In genomic region chr4:53277741-53278525, GRCm38 (mm10) we compare ENCODE assay signal across 8 mouse cellular contexts.
A peak's percentile ranks its signal among the peaks of the same experiment; 100 is the strongest.
DNase-seq lines count a peak whose midpoint lies in the region; ATAC-seq and TF ChIP-seq lines count a peak whose summit lies in the region.

No protein-coding gene starts in this region.

- 37% methylated on average over 12 of the region's 12 CpGs for WGBS in hindbrain, postnatal 0 days
- 58% methylated on average over 12 of the region's 12 CpGs for WGBS in hindbrain, embryonic 14.5 days
- WGBS in liver, embryonic 12.5 days (ENCODE audit: insufficient replicate concordance), result 41% methylated on average over 12 of the region's 12 CpGs

- H3K4me3 ChIP-seq in hindbrain, postnatal 0 days (ENCODE audit: low read length), result no peak overlapping the region
- H3K4me3 ChIP-seq in hindbrain, embryonic 14.5 days (replicated peaks; ENCODE audit: low read length), result no peak overlapping the region
- no peak overlapping the region for H3K4me3 ChIP-seq in liver, embryonic 12.5 days

- no peaks in the 10 kb centered on the region for H3K9me3 ChIP-seq in hindbrain, postnatal 0 days (ENCODE audit: low read length)
- no peaks in the 10 kb centered on the region for H3K9me3 ChIP-seq in hindbrain, embryonic 14.5 days (ENCODE audit: control insufficient read depth, low read length)
- H3K9me3 ChIP-seq in liver, embryonic 12.5 days (replicated peaks), result no peaks in the 10 kb centered on the region

- peaks cover 6% of the 10 kb centered on the region for H3K4me1 ChIP-seq in hindbrain, postnatal 0 days (ENCODE audit: insufficient read depth, low read length)
- peaks cover 7% of the 10 kb centered on the region; the same call in 1 of the 2 replicates for H3K4me1 ChIP-seq in hindbrain, embryonic 14.5 days (replicated peaks; ENCODE audit: control insufficient read depth, insufficient read depth, low read length)
- H3K4me1 ChIP-seq in liver, embryonic 12.5 days, result no peaks in the 10 kb centered on the region

- ATAC-seq in hindbrain, postnatal 0 days, result peak; percentile 77
- no peak for ATAC-seq in hindbrain, embryonic 14.5 days (ENCODE audit: low FRiP score)
- no peak for ATAC-seq in liver, embryonic 12.5 days

- peak; percentile 54 for DNase-seq in hindbrain, postnatal 0 days (ENCODE audit: low spot score)
- no peak for DNase-seq in hindbrain, embryonic 14.5 days (ENCODE audit: low spot score)
- peak; percentile 11 for DNase-seq in MN1 (ENCODE audit: low spot score)
- peak; percentile 40 to 47 for DNase-seq in cerebellum, postnatal 14 days
- peak; percentile 33 for DNase-seq in spleen, adult 12 weeks (ENCODE audit: low spot score)
- DNase-seq in gastrocnemius, postnatal 4 days (ENCODE audit: low spot score in 2 of 2), result no peak
- no peak for DNase-seq in gastrocnemius, postnatal 25 days

- no peaks in the 10 kb centered on the region for H3K36me3 ChIP-seq in hindbrain, postnatal 0 days (ENCODE audit: insufficient read depth, low read length)
- H3K36me3 ChIP-seq in hindbrain, embryonic 14.5 days (replicated peaks; ENCODE audit: control insufficient read depth, insufficient read depth), result no peaks in the 10 kb centered on the region
- no peaks in the 10 kb centered on the region for H3K36me3 ChIP-seq in liver, embryonic 12.5 days

- H3K4me2 ChIP-seq in hindbrain, postnatal 0 days (ENCODE audit: low read depth, low read length), result peak overlapping the region; percentile 30
- no peak overlapping the region for H3K4me2 ChIP-seq in hindbrain, embryonic 14.5 days (replicated peaks)
- no peak overlapping the region for H3K4me2 ChIP-seq in liver, embryonic 12.5 days

- no peak overlapping the region for H3K9ac ChIP-seq in hindbrain, postnatal 0 days (replicated peaks; ENCODE audit: low read length)
- H3K9ac ChIP-seq in hindbrain, embryonic 14.5 days, result no peak overlapping the region
- H3K9ac ChIP-seq in liver, embryonic 12.5 days, result no peak overlapping the region

- peak overlapping the region; percentile 28; the same call in 1 of the 2 replicates for H3K27ac ChIP-seq in hindbrain, postnatal 0 days
- no peak overlapping the region for H3K27ac ChIP-seq in hindbrain, embryonic 14.5 days
- H3K27ac ChIP-seq in liver, embryonic 12.5 days, result no peak overlapping the region

- no peaks in the 10 kb centered on the region for H3K27me3 ChIP-seq in hindbrain, postnatal 0 days (ENCODE audit: insufficient read depth, low read length)
- no peaks in the 10 kb centered on the region for H3K27me3 ChIP-seq in hindbrain, embryonic 14.5 days (ENCODE audit: control insufficient read depth, insufficient read depth, low read length)
- H3K27me3 ChIP-seq in liver, embryonic 12.5 days (replicated peaks), result no peaks in the 10 kb centered on the region; the same call in 1 of the 2 replicates

- TF ChIP-seq CTCF in hindbrain, postnatal 0 days (IDR thresholded peaks at IDR 0.05; ENCODE audit: low read depth), result no peak

Comparison
In these comparisons a context has a peak if more than half of its experiments do, and no peak if none do; other contexts are left out.
1. DNase-seq: peak in hindbrain, postnatal 0 days (single experiment), MN1 (single experiment), cerebellum, postnatal 14 days (2 of 2) and spleen, adult 12 weeks (single experiment); none in hindbrain, embryonic 14.5 days (single experiment), gastrocnemius, postnatal 4 days (0 of 2) and gastrocnemius, postnatal 25 days (single experiment).